Comparison of ENCODE assay signal across 11 mouse cellular contexts in the genomic region with DNA sequence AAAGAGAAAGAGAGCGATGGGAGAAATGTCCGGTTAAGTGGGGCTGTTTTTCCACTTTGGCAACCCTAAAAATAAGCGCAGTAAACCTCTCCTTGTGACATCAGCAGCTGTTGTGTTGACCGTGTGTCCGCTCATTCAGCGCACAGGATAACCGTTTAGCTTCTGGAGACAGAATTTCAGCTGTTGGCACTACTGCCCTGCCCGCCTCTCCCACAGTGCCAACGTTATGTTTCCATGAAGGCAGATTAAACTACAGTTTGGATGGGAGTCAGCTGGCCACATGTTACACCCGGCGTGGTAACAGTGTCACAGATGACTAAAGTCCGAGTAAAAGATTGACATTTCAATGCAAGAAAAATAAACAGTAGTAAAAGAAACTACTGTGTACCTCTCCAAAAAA. TPM values are rescaled to one million over a fixed set of nuclear protein-coding genes. Genes with fewer than 3 reads are reported as not detected.
DNase-seq lines count a peak whose midpoint lies in the region; ATAC-seq and TF ChIP-seq lines count a peak whose summit lies in the region.
"Had no signal": no experiment of that assay in that cellular context is flagged by ENCODE, and none has a peak within 500 bp of the region (broad histone marks: within the 10 kb centered on the region; RNA-seq: fewer than 3 reads in every experiment).

No protein-coding gene starts in this region.

- H3K27ac ChIP-seq in kidney, embryonic 16.5 days (ENCODE audit: low read length) = no peak overlapping the region
- H3K27ac ChIP-seq in ES-Bruce4 (ENCODE audit: insufficient read depth, low read length) = no peak overlapping the region
- H3K27ac ChIP-seq: left cerebral cortex, adult 2 months; neural tube, embryonic 13.5 days had no signal

- TF ChIP-seq POLR2A in ES-Bruce4 (IDR thresholded peaks at IDR 0.05; ENCODE audit: insufficient read depth, low read length) = no peak

- ATAC-seq in kidney, embryonic 16.5 days (ENCODE audit: low FRiP score, low TSS enrichment) = no peak
- ATAC-seq in erythroid progenitor cell, adult 5-6 weeks (replicated peaks; ENCODE audit: low FRiP score, poor library complexity, severe bottlenecking) = no peak

- H3K4me3 ChIP-seq in kidney, embryonic 16.5 days (ENCODE audit: low read length) = no peak overlapping the region
- H3K4me3 ChIP-seq in ES-Bruce4 (ENCODE audit: low read depth, low read length) = peak overlapping the region; percentile 13; the same call in 1 of the 2 replicates
- H3K4me3 ChIP-seq: left cerebral cortex, adult 2 months; neural tube, embryonic 13.5 days had no signal

- H3K9ac ChIP-seq in kidney, embryonic 16.5 days (replicated peaks; ENCODE audit: low read length) = no peak overlapping the region
- peak overlapping the region; percentile 36 for H3K9ac ChIP-seq in ES-Bruce4 (ENCODE audit: low read depth, poor library complexity, severe bottlenecking)
- H3K9ac ChIP-seq: neural tube, embryonic 13.5 days had no signal

- H3K36me3 ChIP-seq in kidney, embryonic 16.5 days (ENCODE audit: insufficient read depth, low read length) = no peaks in the 10 kb centered on the region
- no peaks in the 10 kb centered on the region for H3K36me3 ChIP-seq in ES-Bruce4 (ENCODE audit: control insufficient read depth, insufficient read depth, low read length, poor library complexity, severe bottlenecking)
- H3K36me3 ChIP-seq: neural tube, embryonic 13.5 days had no signal

- no peaks in the 10 kb centered on the region for H3K27me3 ChIP-seq in kidney, embryonic 16.5 days (ENCODE audit: insufficient read depth, low read length)
- H3K27me3 ChIP-seq in ES-Bruce4 (ENCODE audit: control insufficient read depth, insufficient read depth, low read length, poor library complexity, severe bottlenecking) = no peaks in the 10 kb centered on the region
- H3K27me3 ChIP-seq: neural tube, embryonic 13.5 days had no signal

- no peak for TF ChIP-seq CTCF in ES-Bruce4 (IDR thresholded peaks at IDR 0.05; ENCODE audit: low read depth, low read length)

- WGBS in kidney, embryonic 16.5 days = 57% methylated on average over 12 of the region's 12 CpGs

- intact Hi-C loops in heart, postnatal 36 days (cut with DNase I) = loop anchor here (2.0 to 10.0 kb wide), 5 partner anchors 32 to 234 kb away; no protein-coding TSS in a partner anchor

- TF ChIP-seq EP300 in ES-Bruce4 (IDR thresholded peaks at IDR 0.05; ENCODE audit: insufficient read depth, low read depth, low read length) = no peak

- no peaks in the 10 kb centered on the region for H3K4me1 ChIP-seq in kidney, embryonic 16.5 days (ENCODE audit: insufficient read depth, low read length)
- peaks cover 2% of the 10 kb centered on the region for H3K4me1 ChIP-seq in ES-Bruce4 (ENCODE audit: control insufficient read depth, insufficient read depth, low read length)
- H3K4me1 ChIP-seq: neural tube, embryonic 13.5 days had no signal

- H3K9me3 ChIP-seq in kidney, embryonic 16.5 days (ENCODE audit: low read length) = no peaks in the 10 kb centered on the region
- no peaks in the 10 kb centered on the region for H3K9me3 ChIP-seq in ES-Bruce4 (replicated peaks; ENCODE audit: control insufficient read depth, insufficient read depth, low read length, poor library complexity, severe bottlenecking)
- H3K9me3 ChIP-seq: neural tube, embryonic 13.5 days had no signal

- no peak overlapping the region for H3K4me2 ChIP-seq in kidney, embryonic 16.5 days (replicated peaks; ENCODE audit: low read depth, low read length)
- H3K4me2 ChIP-seq: neural tube, embryonic 13.5 days had no signal

- peak; percentile 22 for DNase-seq in kidney, adult 18-20 months
- peak; percentile 43 for DNase-seq in adrenal gland, postnatal 10 days
- DNase-seq in heart, postnatal 36 days = peak; percentile 17 to 29
- no peak for DNase-seq in right cerebral cortex, postnatal 14 days
- DNase-seq in spleen, postnatal 36 days (ENCODE audit: low spot score in 2 of 2) = no peak

RNA-seq across cellular contexts. Expression of gene Dhrs7, which starts 29.7 kb away (rescaled TPM):
- 12.1 and 13.7 TPM in 2 replicates for polyA plus RNA-seq in kidney, embryonic 16.5 days (2015; fragmentation: Nextera tagmentation; extraction: Ambion mirVana)
- 38.0 and 42.7 TPM in 2 replicates for polyA plus RNA-seq in ES-Bruce4 (2011; ENCODE audit: insufficient read depth, insufficient read length, low read depth, missing spikeins)
- 100 to 1,000 TPM; 129 to 142 TPM for total RNA-seq in adrenal gland, postnatal 10 days (2021)
- total RNA-seq in heart, postnatal 36 days (2021) = 10 to 100 TPM; 76.3 to 80.8 TPM
- total RNA-seq in erythroid progenitor cell, adult 5-6 weeks (2015; ENCODE audit: low replicate concordance) = 10.5 and 15.1 TPM in 2 replicates
- 8.8 and 23.2 TPM in 2 replicates for total RNA-seq in erythroid progenitor cell, adult 5-6 weeks (2017; ENCODE audit: low replicate concordance)

RNA-seq across cellular contexts. Expression of gene Gm4756, which starts 45.0 kb away (rescaled TPM):
- not detected in 2 replicates for polyA plus RNA-seq in kidney, embryonic 16.5 days (2015; fragmentation: Nextera tagmentation; extraction: Ambion mirVana)
- polyA plus RNA-seq in ES-Bruce4 (2011; ENCODE audit: insufficient read depth, insufficient read length, low read depth, missing spikeins) = 5.1 and 10.6 TPM in 2 replicates
- total RNA-seq in adrenal gland, postnatal 10 days (2021) = not detected
- not detected for total RNA-seq in heart, postnatal 36 days (2021)
- not detected in 2 replicates for total RNA-seq in erythroid progenitor cell, adult 5-6 weeks (2015; ENCODE audit: low replicate concordance)
- total RNA-seq in erythroid progenitor cell, adult 5-6 weeks (2017; ENCODE audit: low replicate concordance) = not detected in 2 replicates
- total RNA-seq: left cerebral cortex, adult 2 months had no signal
- polyA plus RNA-seq: cortical plate, adult 2 months; neural tube, embryonic 13.5 days had no signal

Comparison
In these comparisons a context has a peak if more than half of its experiments do, and no peak if none do; other contexts are left out.
1. DNase-seq: peak in kidney, adult 18-20 months (single experiment), adrenal gland, postnatal 10 days (single experiment) and heart, postnatal 36 days (2 of 2); none in right cerebral cortex, postnatal 14 days (single experiment) and spleen, postnatal 36 days (0 of 2).